Mouse (Mus musculus): ENCODE measurements around the gene Ror2. TPM values are rescaled to one million over a fixed set of nuclear protein-coding genes. Genes with fewer than 3 reads are reported as not detected.

The Ror2 gene
- polyA plus RNA-seq, 1 experiment from 2014 or later: 23.6 TPM

GRCm38 (mm10) chr13:53268541-53268940, 17.4 kb downstream of the Ror2 start:
- WGBS: 46% methylated on average over 6 of the region's 6 CpGs

GRCm38 (mm10) chr13:53267849-53268248, 18.1 kb downstream of the Ror2 start:
- 0 out of 2 replicates have a peak, but pooled peaks cover 2% of the 10 kb centered on the region for H3K9me3 ChIP-seq
- no peak overlapping the region for H3K4me3 ChIP-seq
- no peaks in the 10 kb centered on the region for H3K36me3 ChIP-seq (replicated peaks)
- DNase-seq (ENCODE audit: low spot score): no peak
- peaks cover 47% of the 10 kb centered on the region for H3K4me1 ChIP-seq
- H3K27me3 ChIP-seq (replicated peaks; ENCODE audit: low read depth, poor library complexity, severe bottlenecking): no peaks in the 10 kb centered on the region
- no peak overlapping the region for H3K27ac ChIP-seq (replicated peaks)
- 80% methylated on average over 6 of the region's 6 CpGs for WGBS

More at GRCm38 (mm10) chr13:53268541-53268940, 17.4 kb downstream of the Ror2 start:
- H3K36me3 ChIP-seq (replicated peaks): no peaks in the 10 kb centered on the region
- 0 out of 2 replicates have a peak, but pooled peaks cover 2% of the 10 kb centered on the region for H3K9me3 ChIP-seq
- H3K27ac ChIP-seq (replicated peaks): no peak overlapping the region
- no peak for DNase-seq (ENCODE audit: low spot score)
- no peak overlapping the region for H3K4me3 ChIP-seq
- peaks cover 40% of the 10 kb centered on the region for H3K4me1 ChIP-seq
- H3K27me3 ChIP-seq (replicated peaks; ENCODE audit: low read depth, poor library complexity, severe bottlenecking): no peaks in the 10 kb centered on the region

GRCm38 (mm10) chr13:53267155-53267554, 18.8 kb downstream of the Ror2 start:
- H3K9me3 ChIP-seq: 0 out of 2 replicates have a peak, but pooled peaks cover 1% of the 10 kb centered on the region
- H3K27me3 ChIP-seq (replicated peaks; ENCODE audit: low read depth, poor library complexity, severe bottlenecking): no peaks in the 10 kb centered on the region
- H3K36me3 ChIP-seq (replicated peaks): no peaks in the 10 kb centered on the region
- H3K4me3 ChIP-seq: no peak overlapping the region
- no peak for DNase-seq (ENCODE audit: low spot score)
- peaks cover 53% of the 10 kb centered on the region for H3K4me1 ChIP-seq
- no peak overlapping the region for H3K27ac ChIP-seq (replicated peaks)
- WGBS: 91% methylated on average over 4 of the region's 4 CpGs

- no peak overlapping the region for H3K4me3 ChIP-seq
- no peaks in the 10 kb centered on the region for H3K36me3 ChIP-seq (replicated peaks)
- H3K27me3 ChIP-seq (replicated peaks; ENCODE audit: low read depth, poor library complexity, severe bottlenecking): no peaks in the 10 kb centered on the region
- peaks cover 57% of the 10 kb centered on the region for H3K4me1 ChIP-seq
- no peaks in the 10 kb centered on the region for H3K9me3 ChIP-seq
- no peak overlapping the region for H3K27ac ChIP-seq (replicated peaks)
- 77% methylated on average over 8 of the region's 8 CpGs for WGBS
- DNase-seq (ENCODE audit: low spot score): no peak
Measured at GRCm38 (mm10) chr13:53266543-53266951, 19.4 kb downstream of the Ror2 start.

- no peaks in the 10 kb centered on the region for H3K36me3 ChIP-seq (replicated peaks)
- no peaks in the 10 kb centered on the region for H3K27me3 ChIP-seq (replicated peaks; ENCODE audit: low read depth, poor library complexity, severe bottlenecking)
- peaks cover 73% of the 10 kb centered on the region for H3K4me1 ChIP-seq
- no peak for DNase-seq (ENCODE audit: low spot score)
- no peak overlapping the region for H3K27ac ChIP-seq (replicated peaks)
- H3K4me3 ChIP-seq: no peak overlapping the region
- WGBS: 89% methylated on average over 4 of the region's 4 CpGs
- H3K9me3 ChIP-seq: no peaks in the 10 kb centered on the region
Measured at GRCm38 (mm10) chr13:53264896-53265295, 21.0 kb downstream of the Ror2 start.

- Histone ChIP-seq H3K36me3 (replicated peaks) (no peaks in the 10 kb centered on the region), H3K27ac (replicated peaks) (peak overlapping the region; percentile 40; the same call in 1 of the 2 replicates), H3K9me3 (no peaks in the 10 kb centered on the region), H3K27me3 (replicated peaks; ENCODE audit: low read depth, poor library complexity, severe bottlenecking) (no peaks in the 10 kb centered on the region), H3K4me1 (peaks cover 79% of the 10 kb centered on the region), H3K4me3 (no peak overlapping the region)
- DNase-seq (ENCODE audit: low spot score): no peak
- 75% methylated on average over 16 of the region's 16 CpGs for WGBS
Measured at GRCm38 (mm10) chr13:53262509-53263250, 23.2 kb downstream of the Ror2 start.

GRCm38 (mm10) chr13:53261106-53261771, 24.7 kb downstream of the Ror2 start:
- Histone ChIP-seq H3K27ac (replicated peaks) (0 out of 2 replicates have a peak overlapping the region, but pooled peaks have one; percentile 44), H3K27me3 (replicated peaks; ENCODE audit: low read depth, poor library complexity, severe bottlenecking) (no peaks in the 10 kb centered on the region), H3K9me3 (no peaks in the 10 kb centered on the region), H3K4me3 (no peak overlapping the region), H3K36me3 (replicated peaks) (no peaks in the 10 kb centered on the region), H3K4me1 (peaks cover 78% of the 10 kb centered on the region)
- DNase-seq (ENCODE audit: low spot score): no peak
- 69% methylated on average over 8 of the region's 8 CpGs for WGBS

- H3K27me3 ChIP-seq (replicated peaks; ENCODE audit: low read depth, poor library complexity, severe bottlenecking): no peaks in the 10 kb centered on the region
- no peaks in the 10 kb centered on the region for H3K9me3 ChIP-seq
- H3K27ac ChIP-seq (replicated peaks): 0 out of 2 replicates have a peak overlapping the region, but pooled peaks have one; percentile 19
- no peak for DNase-seq (ENCODE audit: low spot score)
- H3K4me1 ChIP-seq: peaks cover 79% of the 10 kb centered on the region
- peaks cover 8% of the 10 kb centered on the region for H3K36me3 ChIP-seq (replicated peaks)
- H3K4me3 ChIP-seq: no peak overlapping the region
- 84% methylated on average over 8 of the region's 8 CpGs for WGBS
Measured at GRCm38 (mm10) chr13:53258943-53259342, 27.0 kb downstream of the Ror2 start.

- no peaks in the 10 kb centered on the region for H3K27me3 ChIP-seq (replicated peaks; ENCODE audit: low read depth, poor library complexity, severe bottlenecking)
- no peak overlapping the region for H3K27ac ChIP-seq (replicated peaks)
- no peaks in the 10 kb centered on the region for H3K9me3 ChIP-seq
- H3K36me3 ChIP-seq (replicated peaks): peaks cover 9% of the 10 kb centered on the region
- no peak overlapping the region for H3K4me3 ChIP-seq
- 65% methylated on average over 4 of the region's 4 CpGs for WGBS
- DNase-seq (ENCODE audit: low spot score): no peak
- peaks cover 76% of the 10 kb centered on the region for H3K4me1 ChIP-seq
Measured at GRCm38 (mm10) chr13:53258497-53258896, 27.4 kb downstream of the Ror2 start.

- Histone ChIP-seq H3K27me3 (replicated peaks; ENCODE audit: low read depth, poor library complexity, severe bottlenecking) (no peaks in the 10 kb centered on the region), H3K36me3 (replicated peaks) (peaks cover 9% of the 10 kb centered on the region), H3K9me3 (no peaks in the 10 kb centered on the region), H3K4me3 (no peak overlapping the region), H3K27ac (replicated peaks) (no peak overlapping the region), H3K4me1 (peaks cover 43% of the 10 kb centered on the region)
- DNase-seq (ENCODE audit: low spot score): no peak
- WGBS: 93% methylated on average over 12 of the region's 12 CpGs
Measured at GRCm38 (mm10) chr13:53253255-53253654, 32.7 kb downstream of the Ror2 start.

- Histone ChIP-seq H3K36me3 (replicated peaks) (no peaks in the 10 kb centered on the region), H3K4me3 (no peak overlapping the region), H3K27ac (replicated peaks) (peak overlapping the region; percentile 24), H3K4me1 (peaks cover 53% of the 10 kb centered on the region), H3K9me3 (no peaks in the 10 kb centered on the region), H3K27me3 (replicated peaks; ENCODE audit: low read depth, poor library complexity, severe bottlenecking) (no peaks in the 10 kb centered on the region)
- 82% methylated on average over 24 of the region's 24 CpGs for WGBS
- DNase-seq (ENCODE audit: low spot score): peak; percentile 54
Measured at GRCm38 (mm10) chr13:53248586-53249401, 37.1 kb downstream of the Ror2 start.

GRCm38 (mm10) chr13:53248080-53248479, 37.8 kb downstream of the Ror2 start:
- WGBS: 62% methylated on average over 6 of the region's 6 CpGs
- Histone ChIP-seq H3K27me3 (replicated peaks; ENCODE audit: low read depth, poor library complexity, severe bottlenecking) (no peaks in the 10 kb centered on the region), H3K4me1 (peaks cover 58% of the 10 kb centered on the region), H3K27ac (replicated peaks) (0 out of 2 replicates have a peak overlapping the region, but pooled peaks have one; percentile 52), H3K4me3 (no peak overlapping the region), H3K9me3 (no peaks in the 10 kb centered on the region), H3K36me3 (replicated peaks) (no peaks in the 10 kb centered on the region)
- DNase-seq (ENCODE audit: low spot score): no peak

Measured in embryonic facial prominence, embryonic 10.5 days (tissue).